Mouse (Mus musculus): ENCODE data around the gene Gsta4.
"Not testable (repeated sequence)": the region's sequence is repeated elsewhere in the genome, so short reads cannot be mapped to it uniquely, and the experiment has no call there.

The Gsta4 gene

DNA sequence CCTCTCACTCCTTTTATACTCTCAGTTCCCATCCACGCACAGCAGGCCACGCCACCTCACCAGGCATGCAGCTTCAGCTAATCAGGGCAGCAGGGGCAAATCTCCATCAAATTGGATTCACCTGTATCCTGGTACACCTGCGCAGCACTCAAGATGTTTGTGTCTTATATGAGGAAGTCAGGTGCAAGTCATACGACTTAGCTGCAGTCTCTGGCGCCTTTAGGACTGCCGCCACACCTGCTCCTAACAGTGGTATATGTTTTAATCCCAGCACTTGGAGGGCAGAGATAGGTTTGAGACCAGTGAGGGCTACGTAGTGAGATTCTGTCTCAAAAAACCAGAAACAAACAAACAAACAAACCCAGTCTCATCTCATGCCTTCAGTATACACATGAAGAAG lies at the start of gene Gsta4:
Gene Gsta4 (plus strand): TSS at position 301 of the 400 bp plus-strand sequence.
- DNase-seq: not testable (repeated sequence)

DNA sequence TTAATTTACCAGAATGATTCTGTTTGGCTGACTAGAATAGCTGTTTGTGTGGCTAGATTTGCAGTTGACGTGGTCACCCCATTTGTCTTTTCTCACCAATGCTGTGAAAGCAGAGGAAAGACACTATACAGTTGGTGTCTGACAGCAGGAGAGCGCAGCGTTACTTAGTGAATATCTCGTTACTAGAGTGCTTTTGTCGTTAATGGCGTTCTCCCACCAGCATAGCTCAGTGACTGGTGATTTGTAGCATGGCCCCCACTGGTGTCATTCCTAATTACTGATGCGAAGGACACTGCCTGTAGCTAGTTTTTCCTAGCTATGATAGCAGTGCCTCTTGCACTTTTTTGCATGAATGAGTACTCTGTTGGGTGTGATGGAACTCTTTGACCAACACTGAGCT lies 46.9 kb upstream of the Gsta4 start:
- DNase-seq: no peak

DNA sequence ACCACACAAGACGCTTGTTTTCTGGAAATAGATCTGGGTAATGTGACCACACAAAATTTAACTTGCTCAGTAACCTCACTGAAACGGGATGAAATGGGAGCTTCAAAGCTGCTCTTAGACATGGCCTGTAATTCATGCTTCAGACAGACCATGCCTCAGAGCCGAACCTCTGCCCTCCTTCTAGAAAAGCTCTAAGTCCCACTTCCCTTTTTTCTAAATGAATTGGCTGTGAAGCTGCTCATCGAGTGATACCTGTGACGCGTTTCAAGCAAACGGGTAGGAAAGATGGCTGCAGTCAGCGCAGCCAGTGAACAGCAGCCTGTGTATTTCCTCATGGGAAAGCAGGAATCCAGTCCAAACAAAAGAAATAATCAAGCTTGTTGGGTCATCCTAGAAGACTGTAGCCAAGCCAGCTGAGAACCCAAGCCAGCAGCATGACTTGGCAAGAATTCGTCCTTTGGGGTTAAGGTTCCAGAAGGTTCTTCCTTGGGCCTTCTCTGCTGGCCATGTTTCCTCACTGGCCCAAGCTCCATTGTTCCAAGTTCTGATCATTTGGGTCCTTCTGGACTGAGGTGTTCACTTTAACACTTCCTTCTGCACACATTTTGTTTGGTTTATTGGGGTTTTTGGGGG lies 44.4 kb upstream of the Gsta4 start:
- peak in 1 of 2 experiments; percentile 47 for DNase-seq

DNA sequence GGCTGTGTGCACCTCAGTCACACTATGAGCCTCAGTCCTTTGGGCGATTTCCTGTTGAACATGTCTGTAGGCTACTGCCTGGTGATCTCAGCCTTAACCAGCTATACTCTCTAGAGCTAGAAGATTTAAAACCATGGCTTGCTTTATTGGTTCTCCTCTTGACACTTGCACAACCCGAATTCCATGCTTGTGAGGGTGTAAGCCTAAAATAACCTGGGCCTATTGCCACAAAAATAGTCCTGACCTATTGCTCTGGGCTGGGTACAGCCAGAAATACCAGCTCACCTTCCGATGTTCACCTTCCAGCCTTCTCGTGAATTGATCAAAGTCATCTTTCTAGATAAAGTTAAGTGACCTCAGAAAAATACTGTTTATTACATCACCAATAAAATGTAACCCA lies 43.1 kb upstream of the Gsta4 start:
- DNase-seq: no peak

DNA sequence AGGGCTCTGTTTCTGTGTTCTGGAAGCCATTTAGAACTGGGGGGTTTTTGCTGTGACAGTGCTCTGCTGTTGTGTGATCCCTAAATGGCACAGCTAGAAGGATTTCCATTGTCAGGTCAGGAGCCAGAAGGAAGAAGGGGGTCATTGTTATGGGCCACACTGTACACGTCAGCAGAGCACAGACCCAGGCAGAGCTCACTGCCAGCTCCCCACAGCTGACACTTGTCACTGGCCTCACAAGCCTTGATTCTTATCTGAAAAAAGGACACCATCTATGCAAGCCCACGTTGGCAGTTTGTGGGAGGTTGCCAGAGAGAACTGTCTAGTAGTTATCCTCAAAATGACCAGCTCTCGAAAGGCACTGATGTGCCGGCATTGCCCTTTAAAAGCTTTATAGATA lies 36.5 kb upstream of the Gsta4 start:
- DNase-seq: peak in 1 of 2 experiments; percentile 24

DNA sequence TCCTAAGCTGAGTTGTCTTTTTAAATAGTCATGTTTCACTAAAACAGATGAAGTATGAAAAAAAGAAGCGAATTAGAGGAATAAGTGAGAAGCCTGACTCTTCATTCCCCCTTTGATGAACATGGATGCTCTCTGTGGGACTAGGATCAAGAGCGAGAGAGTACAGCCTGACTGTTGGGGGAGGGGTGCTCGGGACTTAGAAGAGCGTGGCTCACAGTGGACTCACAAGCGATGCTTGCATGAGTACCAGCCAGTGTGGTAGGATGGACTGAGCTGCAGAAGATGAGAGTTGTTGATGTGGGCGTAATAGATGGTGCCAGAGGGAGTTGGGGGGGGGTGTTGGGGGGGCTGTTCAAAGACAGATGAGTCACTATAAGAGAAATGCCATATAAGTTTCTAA lies 35.9 kb upstream of the Gsta4 start:
- DNase-seq: peak; percentile 24 to 30

DNA sequence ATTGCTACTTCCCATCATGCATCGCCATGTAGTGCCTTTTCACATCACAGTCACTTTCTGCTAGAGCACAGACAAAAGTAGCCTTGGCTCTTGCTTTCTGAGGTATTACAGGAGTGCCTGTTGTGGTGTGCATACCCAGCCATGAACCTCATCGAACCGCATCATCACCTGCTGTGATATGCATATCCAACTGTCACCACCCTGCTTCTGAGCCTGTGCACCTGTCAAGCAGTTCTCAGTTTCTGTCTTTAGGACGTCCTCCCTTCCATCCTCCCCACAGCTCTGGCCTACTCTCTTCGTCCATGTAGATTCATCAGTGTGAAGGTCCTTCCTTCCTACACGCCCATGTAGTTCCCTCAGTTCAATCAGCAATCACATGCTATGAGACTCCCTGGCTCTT lies 34.4 kb upstream of the Gsta4 start:
- DNase-seq: no peak

DNA sequence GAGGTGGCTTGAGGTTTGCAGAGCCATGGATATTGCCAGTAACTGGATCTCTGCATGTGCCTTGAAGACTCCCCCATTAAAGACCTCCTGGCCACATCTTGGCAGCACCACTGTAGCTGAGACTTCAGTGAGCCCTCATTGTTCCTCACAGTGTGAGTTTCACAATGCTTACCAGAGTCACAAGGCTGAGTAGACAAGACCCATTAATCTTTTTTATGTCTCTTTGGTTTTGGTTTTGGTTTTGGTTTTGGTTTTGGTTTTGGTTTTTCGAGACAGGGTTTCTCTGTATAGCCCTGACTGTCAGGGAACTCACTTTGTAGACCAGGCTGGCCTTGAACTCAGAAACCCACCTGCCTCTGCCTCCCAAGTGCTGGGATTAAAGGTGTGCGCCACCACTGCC lies 32.8 kb upstream of the Gsta4 start:
- DNase-seq: not testable (repeated sequence)

DNA sequence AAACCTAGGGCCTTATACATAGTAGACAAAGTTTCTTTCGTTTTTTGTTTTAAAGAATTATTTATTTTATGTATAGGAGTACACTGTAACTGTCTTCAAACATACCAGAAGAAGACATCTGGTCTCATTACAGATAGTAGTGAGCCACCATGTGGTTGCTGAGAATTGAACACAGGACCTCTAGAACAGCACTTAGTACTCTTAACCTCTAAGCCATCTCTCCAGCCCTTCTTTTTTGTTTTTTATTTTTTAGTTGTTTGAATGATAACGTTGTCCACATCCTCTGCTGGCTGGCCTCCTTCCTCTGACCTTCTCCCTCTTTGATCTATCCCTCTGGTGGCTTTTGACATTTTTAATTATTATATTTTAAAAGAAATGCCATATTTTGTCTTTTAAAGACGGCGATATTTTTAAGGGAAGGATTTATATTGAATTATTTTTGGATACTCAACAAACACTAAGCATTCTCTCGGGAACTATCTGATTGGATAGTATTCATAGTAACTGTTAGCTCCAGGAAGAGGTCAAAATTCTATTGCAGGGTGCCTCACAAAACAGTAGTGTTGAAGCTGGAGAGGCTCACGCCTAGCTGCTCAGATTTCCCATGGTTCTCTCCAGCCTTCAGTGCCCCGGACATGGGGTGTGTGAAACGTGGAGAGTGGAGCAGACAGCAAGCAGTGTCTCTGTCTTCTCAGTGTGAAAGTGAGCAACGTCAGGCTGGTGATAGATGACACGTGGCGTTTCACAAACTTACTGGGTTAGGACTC lies 28.2 kb upstream of the Gsta4 start:
- no peak for DNase-seq

DNA sequence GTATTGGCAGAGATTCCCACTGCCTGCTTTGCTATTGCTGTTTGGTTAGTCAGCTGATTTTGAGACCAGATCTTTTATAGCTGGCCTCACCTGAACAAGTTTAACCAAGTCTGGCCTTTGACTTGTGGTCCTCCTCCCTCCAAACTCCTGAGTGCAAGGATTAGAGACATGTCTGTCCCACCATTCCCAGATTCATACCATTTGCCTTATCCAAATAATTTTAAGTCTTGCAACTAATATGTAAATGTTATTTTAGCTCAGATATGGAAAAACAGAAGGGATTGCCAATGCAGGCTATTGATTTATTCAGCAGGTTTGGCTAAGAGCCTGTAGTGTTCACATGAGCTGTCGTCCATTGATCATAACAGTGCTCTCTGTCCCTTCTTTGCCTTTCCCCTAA lies 25.4 kb upstream of the Gsta4 start:
- DNase-seq: no peak

DNA sequence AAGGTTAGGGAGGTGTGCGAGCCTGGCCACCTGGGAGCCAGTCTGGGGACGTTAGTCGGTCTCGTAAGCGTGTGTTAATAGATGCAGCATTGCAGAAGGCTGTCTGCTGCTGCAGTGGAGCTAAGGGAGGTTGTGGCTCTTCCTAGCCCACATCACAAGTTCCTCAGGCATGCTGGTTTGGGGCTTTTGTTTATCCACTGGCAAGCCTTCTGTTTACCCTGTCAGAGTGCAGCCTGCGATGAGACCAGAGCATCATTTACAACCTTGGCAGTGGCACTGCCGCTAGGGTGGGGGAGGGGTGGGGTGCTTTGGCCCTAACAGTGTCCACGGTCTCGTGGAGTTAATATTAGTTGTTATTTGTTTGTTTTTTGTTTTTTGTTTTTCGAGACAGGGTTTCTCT lies 19.3 kb upstream of the Gsta4 start:
- DNase-seq: no peak

DNA sequence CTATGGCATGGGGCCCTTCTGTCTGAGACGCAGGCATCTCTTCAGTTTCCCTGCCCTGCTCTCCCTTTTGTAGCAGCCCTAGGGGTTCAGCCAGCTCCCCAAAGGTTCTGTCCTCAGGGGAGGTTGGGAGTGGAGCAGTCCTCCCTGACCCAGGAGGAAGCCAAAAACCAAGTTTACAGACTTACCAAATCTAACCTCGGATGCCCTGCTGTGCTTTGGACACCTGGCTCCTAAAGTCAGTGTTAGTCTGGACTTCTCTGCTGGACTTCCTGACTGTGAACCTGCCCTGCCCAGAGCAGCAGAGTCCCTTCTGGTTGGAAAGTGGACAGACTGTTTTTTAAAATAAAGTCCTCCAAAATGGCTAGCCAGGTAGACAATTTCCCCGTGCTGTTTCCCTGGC lies 17.8 kb upstream of the Gsta4 start:
- no peak for DNase-seq

DNA sequence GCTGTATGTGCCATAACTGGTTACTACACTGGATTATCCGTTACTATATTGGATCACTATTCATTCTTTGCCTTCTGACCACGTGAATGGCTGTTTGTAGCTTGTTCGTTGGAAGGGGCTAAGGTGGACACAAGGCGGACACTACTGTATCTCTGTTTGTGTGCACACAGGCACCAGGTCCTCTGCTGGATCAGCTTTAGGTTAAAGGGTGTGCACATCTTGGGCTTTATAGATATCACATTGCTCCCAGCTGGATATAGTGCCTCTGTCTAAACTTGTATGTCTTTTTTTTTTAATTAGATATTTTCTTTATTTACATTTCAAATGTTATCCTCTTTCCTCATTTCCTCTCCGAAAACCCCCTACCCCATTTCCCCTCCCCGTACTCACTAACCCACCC lies 17.1 kb upstream of the Gsta4 start:
- DNase-seq: no peak

DNA sequence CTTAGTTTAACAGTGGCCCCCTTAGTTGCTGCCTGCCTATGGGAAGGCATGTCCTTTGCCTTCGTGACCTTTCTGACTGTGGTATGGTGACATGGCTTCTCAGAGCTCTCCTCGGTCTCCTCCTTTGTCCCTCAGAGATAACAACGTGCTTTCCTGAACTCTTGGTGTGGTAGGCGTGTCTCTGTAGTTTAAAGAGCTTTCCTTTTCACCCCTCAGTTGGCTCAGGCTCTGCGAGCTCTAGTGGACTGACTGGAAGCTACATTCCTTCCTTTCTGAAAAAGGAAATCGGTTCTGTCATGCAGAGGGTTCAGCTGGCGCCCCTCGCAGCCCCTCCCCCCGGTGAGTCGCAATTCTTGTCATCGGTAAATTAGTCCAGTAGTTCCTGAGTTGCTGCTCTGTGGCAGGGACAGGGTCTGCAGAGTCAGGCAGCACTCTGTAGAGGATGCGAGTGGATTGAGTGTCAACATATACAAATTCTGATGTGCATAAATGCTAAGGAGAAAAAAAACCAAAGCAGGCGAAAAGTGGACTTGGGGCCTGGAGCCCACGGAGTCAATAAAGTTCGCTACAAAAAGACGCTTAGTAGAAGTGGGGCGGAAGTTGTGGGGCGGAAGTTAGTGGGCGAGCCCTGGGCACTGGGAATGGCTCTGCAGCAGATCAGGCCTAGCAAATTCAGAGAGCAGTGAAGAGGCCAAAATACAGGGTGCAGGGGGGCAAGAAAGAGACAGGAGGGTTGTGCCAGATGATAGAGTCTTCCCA lies 15.7 kb upstream of the Gsta4 start:
- no peak for DNase-seq

DNA sequence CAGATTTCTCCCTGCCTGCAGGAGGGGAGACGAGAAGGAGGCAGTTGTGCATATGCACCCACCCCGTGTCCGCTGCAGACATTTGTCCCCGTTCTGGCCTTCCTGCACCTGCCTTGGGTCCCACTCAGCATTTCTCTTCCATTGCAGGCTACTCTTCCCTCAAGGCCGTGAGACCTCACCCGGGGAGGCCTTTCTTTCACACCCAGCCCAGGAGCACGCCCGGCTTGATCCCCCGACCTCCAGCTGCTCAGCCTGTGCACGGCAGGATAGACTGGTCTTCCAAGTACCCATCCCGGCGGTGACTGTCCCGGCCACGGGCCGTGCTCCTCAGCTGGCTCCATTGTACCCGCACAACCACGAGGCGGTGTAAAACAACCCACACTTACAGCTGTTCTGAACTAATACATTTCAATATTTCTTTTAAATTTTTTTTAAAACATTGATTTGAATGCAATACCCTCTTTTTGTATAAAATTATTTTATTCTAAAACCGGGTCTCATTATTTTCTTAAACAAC lies 15.1 kb upstream of the Gsta4 start:
- no peak for DNase-seq

DNA sequence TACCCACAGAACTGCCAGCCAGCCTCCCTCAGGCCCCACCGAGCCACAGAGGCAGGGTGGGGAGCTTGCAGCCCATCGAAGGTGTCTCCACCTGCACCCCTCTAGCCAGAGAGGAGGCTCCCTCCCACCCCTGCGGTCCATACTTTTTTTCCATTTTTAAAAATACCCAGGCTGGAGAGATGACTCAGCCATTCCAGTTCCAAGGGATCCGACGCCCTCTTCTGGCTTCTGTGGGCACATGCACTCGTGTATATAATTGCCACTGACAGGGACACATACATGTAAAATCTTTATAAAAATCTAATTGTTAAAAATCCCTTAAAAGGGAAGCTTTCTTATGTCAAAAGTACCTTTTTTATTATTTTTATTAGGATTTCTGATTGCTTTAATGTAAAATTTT lies 13.7 kb upstream of the Gsta4 start:
- peak in 1 of 2 experiments; percentile 18 for DNase-seq

DNA sequence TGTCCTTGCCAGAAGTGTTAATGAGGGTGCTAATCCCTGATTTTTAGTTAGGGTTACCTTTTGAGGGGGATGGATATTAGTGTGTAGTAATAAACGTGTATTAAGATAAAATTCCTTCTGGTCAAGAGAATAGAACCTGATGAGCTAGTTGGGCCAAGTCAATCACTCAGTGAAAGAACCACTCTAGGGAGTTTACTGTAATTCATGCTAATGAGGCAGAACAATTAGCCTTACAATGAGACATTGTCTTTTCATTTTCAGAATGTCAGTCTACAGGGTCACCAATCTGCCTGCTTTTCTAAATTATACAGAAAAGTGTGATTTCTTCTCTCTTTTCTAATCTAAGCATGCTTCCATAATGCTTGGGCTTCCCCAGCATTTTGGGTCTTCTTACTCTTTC lies 8.6 kb upstream of the Gsta4 start:
- no peak for DNase-seq

DNA sequence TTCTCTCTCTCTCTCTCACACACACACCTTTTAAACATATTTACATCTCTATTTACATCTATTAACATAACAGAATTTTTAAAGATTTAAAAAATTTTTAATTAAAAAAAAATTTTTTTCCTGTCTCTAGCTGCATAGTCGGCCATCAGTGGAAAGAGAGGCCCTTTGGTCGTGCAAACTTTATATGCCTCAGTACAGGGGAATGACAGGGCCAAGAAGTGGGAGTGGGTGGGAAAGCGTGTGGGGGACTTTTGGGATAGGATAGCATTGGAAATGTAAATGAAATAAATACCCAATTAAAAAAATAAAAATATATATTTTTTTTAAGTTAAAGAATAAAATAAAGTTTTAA lies 7.7 kb upstream of the Gsta4 start:
- DNase-seq: not testable (repeated sequence)

DNA sequence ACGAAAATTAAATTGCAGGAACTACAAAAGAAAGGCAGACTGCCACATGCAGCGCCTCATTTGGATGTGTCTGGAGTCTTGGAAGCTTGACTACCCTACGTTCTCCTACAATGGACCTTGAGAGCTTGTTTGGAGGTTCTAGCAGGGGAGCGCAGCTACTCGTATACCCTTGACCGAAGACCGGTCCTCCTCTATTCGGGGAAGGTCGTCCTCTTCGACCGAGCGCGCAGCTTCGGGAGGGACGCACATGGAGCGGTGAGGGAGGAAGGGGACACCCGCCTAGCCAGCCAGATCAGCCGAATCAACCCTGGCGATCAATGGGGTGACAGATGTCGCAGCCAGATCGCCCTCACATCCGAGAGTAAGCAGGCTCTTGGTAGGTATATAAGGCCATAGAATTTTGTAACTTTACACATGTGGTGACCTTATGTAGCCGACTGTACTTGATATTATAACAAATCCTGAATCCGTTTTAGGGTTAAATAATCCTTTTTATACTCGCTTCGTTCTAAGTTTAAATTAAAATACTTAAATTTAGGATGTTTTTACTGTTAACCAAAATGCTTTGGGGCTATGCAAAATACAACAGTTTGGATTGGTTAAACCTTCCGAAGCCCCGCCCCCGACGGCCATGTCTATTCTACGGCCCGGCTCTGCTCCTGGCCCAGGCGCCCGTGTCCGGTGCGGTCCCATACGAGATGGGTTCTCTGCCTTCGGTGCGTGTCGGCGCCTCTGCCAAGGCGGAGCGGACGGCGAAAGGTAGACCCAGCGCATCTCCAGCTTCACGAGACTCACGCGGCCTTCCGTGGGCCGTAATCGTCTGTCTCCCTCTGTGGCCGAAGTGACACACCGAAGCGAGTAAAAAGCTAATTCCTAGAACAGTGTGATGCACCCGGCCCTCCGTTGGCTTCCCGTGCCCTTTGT lies 7.0 kb upstream of the Gsta4 start:
- peak; percentile 99 to 100 for DNase-seq

DNA sequence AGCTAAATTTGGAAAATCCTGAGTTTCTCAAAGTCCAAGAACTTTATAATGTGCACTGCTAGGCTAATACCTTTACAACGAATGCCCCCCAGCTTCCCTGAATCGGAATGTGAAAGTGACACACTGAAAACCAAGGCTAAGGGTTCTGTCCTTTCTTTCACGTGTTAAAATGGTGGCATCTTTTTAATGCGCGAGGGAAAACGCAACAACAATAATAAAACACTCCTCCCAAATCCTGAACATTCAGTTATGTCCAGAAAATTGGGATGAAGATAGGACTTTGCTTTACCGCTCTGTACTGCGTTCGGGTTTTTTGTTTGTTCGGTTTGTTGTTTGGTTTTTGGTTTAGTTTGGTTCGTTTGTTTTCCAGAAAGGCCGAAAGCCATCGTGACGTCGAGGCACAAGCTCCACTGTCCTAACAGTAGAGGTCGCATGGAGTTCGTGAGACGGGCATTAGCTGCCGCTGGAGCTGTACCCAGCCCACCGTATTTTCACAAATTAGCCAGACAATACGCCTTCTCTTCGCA lies 6.3 kb upstream of the Gsta4 start:
- DNase-seq: peak; percentile 83

DNA sequence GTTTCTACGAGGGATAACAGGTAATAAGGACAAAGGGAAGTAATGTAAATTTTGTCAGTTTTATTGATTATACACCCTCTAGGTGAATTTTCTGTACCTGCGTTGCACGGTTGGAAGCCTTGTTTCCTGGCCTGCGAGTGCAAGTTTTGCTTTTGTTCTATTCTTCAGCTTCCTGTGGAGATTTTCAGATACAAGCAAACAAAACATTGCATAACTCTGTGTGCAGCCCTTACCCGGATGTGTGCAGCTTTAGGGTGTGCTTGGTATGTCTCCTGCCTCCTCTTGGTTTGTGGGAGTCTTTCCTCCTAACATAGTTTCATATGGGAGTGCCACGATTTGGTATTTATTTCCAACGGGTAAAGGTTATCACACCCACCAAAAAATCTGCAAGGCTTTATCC lies 5.7 kb upstream of the Gsta4 start:
- DNase-seq: peak; percentile 20 to 34

DNA sequence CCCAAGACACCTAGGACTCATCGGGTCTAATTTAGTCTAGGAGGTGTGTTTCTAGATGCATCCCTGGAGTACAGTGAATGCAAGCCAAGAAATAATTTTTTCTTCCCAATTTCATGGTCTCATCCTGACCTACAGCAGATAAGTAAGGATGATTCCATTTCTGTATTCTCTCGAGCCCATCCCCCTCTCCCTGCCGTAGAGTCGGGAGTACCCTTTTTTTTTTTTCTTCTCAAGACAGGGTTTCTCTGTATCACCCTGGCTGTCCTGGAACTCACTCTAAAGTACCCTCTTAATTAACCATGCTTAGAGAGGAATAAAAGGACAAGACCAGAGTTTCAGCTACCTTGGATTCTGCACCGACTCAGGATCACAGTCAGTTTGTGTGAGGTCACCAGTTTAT lies 4.4 kb upstream of the Gsta4 start:
- no peak for DNase-seq
